Mouse (Mus musculus): ENCODE results near the gene Ifrd2. TPM values are rescaled to one million over a fixed set of nuclear protein-coding genes. Genes with fewer than 3 reads are reported as not detected.

Ifrd2 gene
- total RNA-seq, 2 experiments from 2014 or later: 48.5 to 50.4 TPM

DNA sequence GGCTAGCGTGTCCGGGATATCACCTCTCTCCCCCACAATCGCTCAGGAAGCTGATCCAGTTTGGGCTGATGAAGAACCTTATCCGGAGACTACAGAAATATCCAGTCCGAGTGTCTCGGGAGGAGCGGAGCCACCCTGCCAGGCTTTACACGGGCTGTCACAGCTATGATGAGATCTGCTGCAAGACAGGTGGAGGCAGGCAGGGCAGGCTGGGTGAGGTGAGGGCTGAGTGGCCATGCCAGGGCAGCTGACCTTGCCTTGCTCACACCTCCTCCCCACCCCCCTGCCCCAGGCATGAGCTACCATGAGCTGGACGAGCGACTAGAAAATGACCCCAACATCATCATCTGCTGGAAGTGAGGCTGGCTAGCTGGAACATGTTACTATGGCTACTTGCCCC lies 42.2 kb upstream of the Ifrd2 start:
- 0 out of 2 replicates have a peak overlapping the region, but pooled peaks have one; percentile 9 for H3K27ac ChIP-seq

DNA sequence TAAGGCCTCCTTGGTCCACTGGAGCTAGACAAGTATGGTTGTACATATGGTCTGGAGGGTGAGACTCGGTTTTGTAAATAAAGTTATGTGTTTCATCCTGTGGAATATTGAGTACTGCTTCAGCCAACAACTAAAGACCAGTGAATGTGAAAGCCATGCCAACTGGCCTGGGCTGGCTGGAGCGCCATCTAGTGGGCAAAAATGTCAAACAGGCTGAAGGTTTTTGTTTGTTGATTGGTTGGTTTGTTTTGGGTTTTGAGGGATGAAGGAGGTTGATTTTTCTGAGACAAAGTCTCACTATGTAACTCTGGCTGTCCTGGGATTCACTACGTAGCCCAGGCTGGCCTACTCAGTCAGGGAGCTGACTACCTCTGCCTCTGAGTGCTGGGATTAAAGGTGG lies 41.8 kb upstream of the Ifrd2 start:
- DNase-seq: peak; percentile 77
- intact Hi-C loops (cut with DNase I): no loop called here
- Histone ChIP-seq H3K4me3 (no peak overlapping the region), H3K27ac (0 out of 2 replicates have a peak overlapping the region, but pooled peaks have one; percentile 9)
- TF ChIP-seq CTCF (IDR thresholded peaks at IDR 0.05): peak; percentile 97

More for the DNA sequence above, 42.2 kb upstream of the Ifrd2 start:
- TF ChIP-seq CTCF (IDR thresholded peaks at IDR 0.05): no peak
- intact Hi-C loops (cut with DNase I): no loop called here
- no peak for DNase-seq
- no peak overlapping the region for H3K4me3 ChIP-seq

DNA sequence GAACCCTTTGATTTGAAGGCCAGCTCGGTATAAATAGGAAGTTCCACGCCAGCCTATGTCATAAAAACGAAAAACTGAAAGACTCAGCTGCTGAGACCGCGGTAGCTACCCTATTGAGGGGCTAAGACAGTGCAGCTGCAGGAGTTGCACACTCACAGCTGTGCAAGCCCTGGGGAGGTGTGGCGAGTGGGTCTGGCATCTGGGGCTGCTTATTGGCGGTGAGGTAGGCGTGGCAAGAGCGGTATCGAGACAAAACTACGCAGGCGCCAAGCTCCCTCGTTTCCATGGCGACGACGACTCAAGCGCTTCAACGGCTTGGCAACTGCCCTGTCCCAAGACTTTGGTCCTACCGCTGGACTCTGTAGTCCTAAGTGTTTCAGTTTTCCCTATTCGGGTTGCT lies 40.4 kb upstream of the Ifrd2 start, which contains the start of gene Zmynd10:
Gene Zmynd10 (plus strand): TSS at position 273 of the 400 bp plus-strand sequence.
- intact Hi-C loops (cut with DNase I): no loop called here
- Histone ChIP-seq H3K4me3 (peak within 1 kb of the TSS; percentile 46), H3K27ac (peak within 1 kb of the TSS; percentile 21; the same call in 1 of the 2 replicates)
- DNase-seq: peak; percentile 87
- TF ChIP-seq CTCF (IDR thresholded peaks at IDR 0.05): no peak

DNA sequence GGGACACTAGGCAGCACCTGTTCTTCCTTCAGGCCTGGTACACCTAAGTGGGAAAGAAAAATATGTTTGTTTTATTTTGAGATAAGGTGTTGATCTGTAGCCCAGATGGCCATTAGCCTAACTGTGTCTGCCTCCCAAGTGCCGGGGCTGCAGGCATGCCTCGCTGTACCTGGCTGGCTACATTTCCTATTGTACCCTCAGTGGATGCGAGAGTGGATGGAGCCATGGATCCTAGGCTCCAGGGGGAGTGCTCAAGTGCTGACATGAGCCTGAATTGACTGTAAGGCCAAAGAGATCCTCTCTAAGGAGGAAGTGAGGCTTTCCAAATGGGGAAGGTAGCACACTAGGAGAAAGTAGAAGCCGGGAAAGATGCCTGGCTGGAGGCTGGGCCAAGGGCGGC lies 39.5 kb upstream of the Ifrd2 start:
- H3K27ac ChIP-seq: no peak overlapping the region
- H3K4me3 ChIP-seq: no peak overlapping the region
- no peak for TF ChIP-seq CTCF (IDR thresholded peaks at IDR 0.05)
- intact Hi-C loops (cut with DNase I): no loop called here
- no peak for DNase-seq

DNA sequence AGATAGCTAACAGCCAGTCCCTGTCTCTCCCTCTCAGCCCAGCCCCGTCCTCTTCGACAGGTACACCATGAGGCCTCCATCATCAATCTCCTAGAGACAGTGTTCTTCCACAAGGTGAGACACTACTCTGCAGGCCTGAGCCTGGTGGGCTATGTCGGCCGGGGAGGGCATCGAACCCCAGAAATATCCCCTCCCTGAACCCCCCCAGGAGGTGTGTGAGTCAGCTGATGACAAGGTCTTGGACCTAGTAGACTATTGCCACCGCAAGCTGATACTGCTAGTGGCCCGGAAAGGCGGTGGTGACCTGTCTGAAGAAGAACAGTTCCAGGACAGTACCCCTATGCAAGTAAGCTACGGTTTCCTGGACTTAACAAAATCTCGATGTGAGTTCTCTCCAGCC lies 38.6 kb upstream of the Ifrd2 start:
- no peak for DNase-seq
- no peak for TF ChIP-seq CTCF (IDR thresholded peaks at IDR 0.05)
- no peak overlapping the region for H3K4me3 ChIP-seq
- H3K27ac ChIP-seq: no peak overlapping the region
- intact Hi-C loops (cut with DNase I): no loop called here

DNA sequence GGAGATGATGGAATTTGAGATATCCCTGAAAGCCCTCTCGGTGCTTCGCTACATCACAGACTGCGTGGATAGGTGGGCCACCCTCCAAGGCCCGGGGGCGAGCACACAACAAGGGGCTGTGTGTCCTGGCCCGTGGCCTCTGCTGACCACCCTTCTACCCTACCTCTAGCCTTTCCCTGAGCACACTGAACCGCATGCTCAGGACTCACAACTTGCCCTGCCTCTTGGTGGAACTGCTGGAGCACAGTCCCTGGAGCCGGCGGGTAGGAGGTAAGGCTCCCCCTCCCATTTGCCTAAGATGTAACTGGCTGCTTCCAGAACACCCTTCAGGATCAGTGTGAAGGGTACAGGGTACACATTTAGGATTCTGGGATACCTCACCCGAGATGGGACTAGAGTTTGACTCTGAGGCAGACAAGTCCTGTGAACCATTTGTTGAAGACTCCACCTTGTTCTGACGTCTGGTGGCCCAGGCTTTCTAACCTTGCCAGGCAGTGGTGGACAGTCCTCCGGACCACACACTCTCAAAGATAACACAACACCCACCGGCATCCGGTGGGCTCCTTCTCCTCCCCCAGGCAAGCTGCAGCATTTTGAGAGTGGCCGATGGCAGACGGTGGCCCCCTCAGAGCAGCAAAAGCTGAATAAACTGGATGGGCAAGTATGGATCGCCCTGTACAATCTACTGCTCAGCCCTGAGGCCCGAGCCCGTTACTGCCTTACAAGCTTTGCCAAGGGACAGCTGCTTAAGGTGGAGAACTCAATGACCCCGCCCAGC lies 38.0 kb upstream of the Ifrd2 start:
- intact Hi-C loops (cut with DNase I): no loop called here
- no peak overlapping the region for H3K4me3 ChIP-seq
- no peak overlapping the region for H3K27ac ChIP-seq
- TF ChIP-seq CTCF (IDR thresholded peaks at IDR 0.05): no peak
- no peak for DNase-seq

DNA sequence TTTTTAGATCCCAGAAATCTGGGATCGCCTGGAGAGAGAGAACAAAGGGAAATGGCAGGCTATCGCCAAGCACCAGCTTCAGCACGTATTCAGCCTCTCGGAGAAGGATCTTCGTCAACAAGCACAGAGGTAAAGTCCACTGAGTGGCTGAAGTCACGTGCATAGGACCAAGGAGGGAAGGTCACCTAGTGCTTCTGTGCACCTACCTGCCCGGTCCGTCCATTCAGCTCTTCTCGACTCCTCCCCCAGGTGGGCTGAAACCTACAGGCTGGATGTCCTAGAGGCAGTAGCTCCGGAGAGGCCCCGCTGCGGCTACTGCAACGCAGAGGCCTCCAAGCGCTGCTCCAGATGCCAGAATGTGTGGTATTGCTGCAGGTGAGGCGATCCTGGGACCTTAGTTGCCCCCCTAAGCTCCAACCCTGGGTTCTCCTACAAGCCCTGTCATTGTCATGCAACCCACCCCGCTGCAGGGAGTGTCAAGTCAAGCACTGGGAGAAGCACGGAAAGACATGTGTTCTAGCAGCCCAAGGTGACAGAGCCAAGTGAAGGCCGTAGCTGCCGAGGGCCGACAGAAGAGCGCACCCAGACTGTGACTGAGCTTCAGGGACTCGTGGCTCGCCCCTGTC lies 36.8 kb upstream of the Ifrd2 start:
- Histone ChIP-seq H3K27ac (peak overlapping the region; percentile 85; the same call in 1 of the 2 replicates), H3K4me3 (no peak overlapping the region; the same call in 1 of the 2 replicates)
- no peak for DNase-seq
- no peak for TF ChIP-seq CTCF (IDR thresholded peaks at IDR 0.05)
- intact Hi-C loops (cut with DNase I): no loop called here

DNA sequence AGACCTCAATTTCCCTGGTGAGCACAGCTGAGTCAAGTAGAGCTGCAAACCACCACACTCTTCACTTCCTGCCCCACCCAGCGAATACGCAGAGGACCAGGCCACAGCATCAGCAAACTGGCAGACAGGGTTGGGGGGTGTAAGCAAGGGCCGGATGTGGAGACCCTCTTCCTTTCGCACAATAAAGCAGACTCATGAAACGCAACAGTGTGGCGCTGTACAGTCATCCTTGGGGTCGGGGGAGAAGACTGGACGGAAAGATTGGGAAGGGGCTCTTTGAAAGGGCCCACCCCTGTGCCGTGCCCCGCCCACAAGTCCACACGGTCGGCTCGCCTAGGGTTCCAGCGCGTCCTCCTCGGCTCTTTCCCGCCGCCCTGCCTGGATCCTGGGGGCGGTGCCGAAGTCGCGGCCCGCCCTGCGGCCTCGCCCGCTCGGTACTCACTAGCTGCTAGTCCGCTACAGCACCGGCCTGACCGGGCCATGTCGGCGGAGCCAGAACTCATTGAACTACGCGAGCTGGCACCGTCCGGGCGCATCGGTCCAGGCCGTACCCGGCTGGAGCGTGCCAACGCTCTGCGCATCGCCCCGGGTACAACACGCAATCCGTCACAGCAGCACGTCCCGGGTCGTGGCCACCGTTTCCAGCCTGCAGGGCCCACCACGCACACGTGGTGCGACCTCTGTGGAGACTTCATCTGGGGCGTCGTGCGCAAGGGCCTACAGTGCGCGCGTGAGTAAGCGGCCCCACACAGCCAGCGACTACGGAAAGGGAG lies 36.1 kb upstream of the Ifrd2 start, which contains the start of gene Rassf1:
Gene Rassf1 (plus strand): TSS at position 439 of the 773 bp plus-strand sequence.
- intact Hi-C loops (cut with DNase I): no loop called here
- DNase-seq: peak; percentile 82
- peak within 1 kb of the TSS; percentile 78 for H3K4me3 ChIP-seq
- peak within 1 kb of the TSS; percentile 85 for H3K27ac ChIP-seq
- no peak for TF ChIP-seq CTCF (IDR thresholded peaks at IDR 0.05)

DNA sequence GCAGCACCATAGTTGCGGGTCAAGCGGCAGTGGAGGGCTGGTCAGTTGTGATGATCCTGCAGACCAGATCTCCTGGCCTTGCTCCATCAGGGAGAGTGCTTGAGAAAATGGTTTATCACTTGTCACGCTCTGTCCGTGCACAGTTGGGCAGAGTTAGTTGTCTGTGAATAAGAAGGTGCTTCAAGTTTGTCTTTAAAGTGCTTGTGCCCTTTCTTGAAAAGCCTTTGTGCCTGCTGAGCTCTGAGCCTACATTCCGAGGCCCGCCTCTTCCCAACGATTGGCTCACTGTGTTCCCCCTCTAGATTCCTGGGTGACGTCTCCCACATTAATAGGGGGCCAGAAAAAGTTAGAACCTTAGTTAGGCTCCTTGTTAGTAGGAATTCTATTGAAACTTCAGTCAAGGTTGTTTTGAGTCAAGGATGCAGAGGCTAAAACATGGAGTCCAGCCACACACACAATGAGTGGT lies 35.5 kb upstream of the Ifrd2 start:
- no peak for TF ChIP-seq CTCF (IDR thresholded peaks at IDR 0.05)
- peak overlapping the region; percentile 85 for H3K27ac ChIP-seq
- H3K4me3 ChIP-seq: peak overlapping the region; percentile 78
- intact Hi-C loops (cut with DNase I): no loop called here
- no peak for DNase-seq

DNA sequence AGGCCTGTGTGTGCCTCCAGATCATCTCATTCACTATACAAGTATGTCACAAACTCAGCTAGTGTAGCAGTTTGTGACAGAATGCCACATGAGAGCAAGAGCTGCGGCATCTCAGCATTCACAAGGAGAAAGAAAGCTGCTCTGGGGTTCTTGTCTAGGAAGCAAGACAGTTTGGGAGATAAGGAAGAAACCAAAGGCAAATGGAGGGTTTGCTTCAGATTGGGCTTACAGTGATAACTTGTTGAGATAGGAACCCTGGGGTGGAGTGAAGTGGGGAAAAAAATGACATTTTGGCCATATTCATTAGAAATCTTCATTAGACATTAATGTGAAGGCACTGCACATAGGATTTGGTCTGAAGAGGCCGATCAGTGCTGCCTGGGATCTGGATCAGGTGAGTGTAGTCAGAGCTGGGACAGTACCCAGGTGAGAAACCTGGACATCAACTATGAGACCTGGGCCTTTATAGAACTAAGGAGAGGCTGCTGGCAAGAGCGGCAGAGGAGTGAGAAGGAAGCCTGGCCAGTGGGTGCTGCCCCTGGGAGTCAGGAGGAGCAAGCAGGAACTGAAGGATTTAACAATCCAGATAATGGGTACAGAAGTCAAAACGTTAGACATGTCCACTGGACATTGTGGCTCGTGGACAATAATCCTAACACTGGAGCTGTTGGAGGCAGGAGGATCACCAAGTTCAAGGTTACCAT lies 34.6 kb upstream of the Ifrd2 start:
- no peak overlapping the region for H3K4me3 ChIP-seq
- DNase-seq: no peak
- no peak for TF ChIP-seq CTCF (IDR thresholded peaks at IDR 0.05)
- intact Hi-C loops (cut with DNase I): no loop called here
- peak overlapping the region; percentile 85; the same call in 1 of the 2 replicates for H3K27ac ChIP-seq

DNA sequence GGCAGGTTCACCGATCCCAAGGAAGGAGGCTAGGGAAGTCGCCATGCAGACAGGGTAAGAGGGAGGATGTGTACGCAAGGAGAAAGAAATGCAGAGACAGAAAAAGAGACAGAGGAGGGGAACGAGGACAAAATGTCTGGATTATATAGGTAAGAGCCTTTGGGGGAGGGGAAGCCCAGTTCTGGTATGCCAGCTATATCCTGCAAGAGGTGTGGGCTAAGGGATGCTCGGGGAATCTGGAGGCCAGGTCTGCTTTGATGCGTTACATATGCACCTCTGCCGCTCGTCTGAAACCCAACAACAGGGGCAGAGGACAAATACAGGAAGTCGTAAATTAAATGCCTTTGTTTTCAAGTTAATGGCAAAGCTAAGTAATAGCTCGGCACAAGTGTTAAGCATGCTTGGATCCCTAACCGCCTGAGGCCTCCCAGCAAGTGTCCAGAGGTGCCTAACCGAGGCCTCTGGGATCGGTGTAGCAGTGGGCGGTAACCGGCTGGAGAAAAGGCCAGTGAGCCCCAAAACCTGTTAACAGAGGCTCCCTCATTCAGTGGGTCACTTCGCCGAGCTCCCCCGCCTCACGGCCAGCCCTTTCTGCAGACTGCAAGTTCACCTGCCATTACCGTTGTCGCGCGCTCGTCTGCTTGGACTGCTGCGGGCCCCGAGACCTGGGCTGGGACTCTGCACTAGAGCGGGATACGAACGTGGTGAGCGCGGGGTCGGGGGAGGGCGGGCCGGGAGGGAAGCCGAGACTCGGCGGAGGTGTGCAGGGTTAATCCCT lies 33.7 kb upstream of the Ifrd2 start:
- Histone ChIP-seq H3K27ac (peak overlapping the region; percentile 99), H3K4me3 (peak overlapping the region; percentile 89)
- TF ChIP-seq CTCF (IDR thresholded peaks at IDR 0.05): no peak
- intact Hi-C loops (cut with DNase I): no loop called here
- no peak for DNase-seq
